Comparison of ENCODE assay signal across 22 mouse cellular contexts in the genomic region with DNA sequence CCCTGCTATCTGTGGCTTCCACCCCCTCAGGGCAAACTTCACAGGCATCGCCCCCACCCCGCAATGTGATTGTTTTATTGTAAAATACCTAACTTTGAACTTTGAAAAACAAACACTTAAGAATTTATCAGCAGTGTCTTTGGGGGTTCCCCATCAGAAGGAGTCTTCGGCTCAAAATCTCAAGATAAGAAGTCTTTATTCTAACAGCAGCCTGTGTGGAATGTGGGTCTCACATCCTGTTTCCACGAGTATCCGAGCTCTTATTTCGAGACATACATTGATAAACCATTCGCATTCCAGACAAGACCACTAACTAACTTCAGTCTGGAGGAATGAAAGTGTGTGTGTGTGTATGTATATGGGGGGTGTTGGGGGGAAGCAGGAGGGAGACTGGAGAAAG.
A peak's percentile ranks its signal among the peaks of the same experiment; 100 is the strongest.
DNase-seq lines count a peak whose midpoint lies in the region; ATAC-seq and TF ChIP-seq lines count a peak whose summit lies in the region.
"Had no signal": no experiment of that assay in that cellular context is flagged by ENCODE, and none has a peak within 500 bp of the region (broad histone marks: within the 10 kb centered on the region; RNA-seq: fewer than 3 reads in every experiment).

No protein-coding gene starts in this region.

- H3K4me2 ChIP-seq in kidney, embryonic 16.5 days (replicated peaks; ENCODE audit: low read depth, low read length), result no peak overlapping the region
- no peak overlapping the region for H3K4me2 ChIP-seq in stomach, embryonic 14.5 days (replicated peaks; ENCODE audit: low read depth, low read length)
- H3K4me2 ChIP-seq in stomach, postnatal 0 days (replicated peaks; ENCODE audit: low read depth), result no peak overlapping the region
- no peak overlapping the region for H3K4me2 ChIP-seq in stomach, embryonic 15.5 days
- no peak overlapping the region for H3K4me2 ChIP-seq in forebrain, embryonic 12.5 days
- H3K4me2 ChIP-seq: forebrain, embryonic 15.5 days; neural tube, embryonic 15.5 days had no signal

- H3K27me3 ChIP-seq in heart, embryonic 10.5 days (ENCODE audit: insufficient read depth, poor library complexity, severe bottlenecking), result no peaks in the 10 kb centered on the region
- H3K27me3 ChIP-seq in heart, adult 2 months (ENCODE audit: control insufficient read depth, insufficient read depth, low read length), result no peaks in the 10 kb centered on the region
- no peaks in the 10 kb centered on the region for H3K27me3 ChIP-seq in kidney, embryonic 16.5 days (ENCODE audit: insufficient read depth, low read length)
- H3K27me3 ChIP-seq in stomach, embryonic 14.5 days (ENCODE audit: control insufficient read depth, insufficient read depth, low read length), result no peaks in the 10 kb centered on the region
- no peaks in the 10 kb centered on the region for H3K27me3 ChIP-seq in stomach, postnatal 0 days (ENCODE audit: control insufficient read depth, insufficient read depth, low read length)
- H3K27me3 ChIP-seq in stomach, embryonic 15.5 days (replicated peaks), result no peaks in the 10 kb centered on the region
- H3K27me3 ChIP-seq in forebrain, embryonic 12.5 days, result no peaks in the 10 kb centered on the region
- H3K27me3 ChIP-seq: forebrain, embryonic 15.5 days; neural tube, embryonic 15.5 days had no signal

- TF ChIP-seq EP300 in heart, adult 2 months (IDR thresholded peaks at IDR 0.05; ENCODE audit: insufficient read depth, low read depth, low read length), result no peak
- TF ChIP-seq EP300 in stomach, postnatal 0 days (optimal IDR thresholded peaks at IDR 0.05), result no peak

- WGBS in heart, embryonic 10.5 days, result 7% methylated on average over 7 of the region's 7 CpGs
- 30% methylated on average over 7 of the region's 7 CpGs for WGBS in heart, adult 2 months
- WGBS in kidney, embryonic 16.5 days, result 32% methylated on average over 7 of the region's 7 CpGs
- WGBS in stomach, embryonic 14.5 days, result 13% methylated on average over 7 of the region's 7 CpGs
- 27% methylated on average over 7 of the region's 7 CpGs for WGBS in stomach, postnatal 0 days
- WGBS in stomach, embryonic 15.5 days, result 15% methylated on average over 7 of the region's 7 CpGs
- WGBS in forebrain, embryonic 12.5 days, result 86% methylated on average over 7 of the region's 7 CpGs

- no peak overlapping the region for H3K4me3 ChIP-seq in heart, embryonic 10.5 days
- H3K4me3 ChIP-seq in heart, adult 2 months, result no peak overlapping the region
- no peak overlapping the region for H3K4me3 ChIP-seq in kidney, embryonic 16.5 days (ENCODE audit: low read length)
- no peak overlapping the region for H3K4me3 ChIP-seq in stomach, embryonic 14.5 days (ENCODE audit: low read depth, low read length)
- no peak overlapping the region for H3K4me3 ChIP-seq in stomach, postnatal 0 days (ENCODE audit: low read depth, low read length)
- H3K4me3 ChIP-seq in stomach, embryonic 15.5 days (replicated peaks), result no peak overlapping the region
- H3K4me3 ChIP-seq in forebrain, embryonic 12.5 days (replicated peaks), result no peak overlapping the region
- H3K4me3 ChIP-seq: erythroblast, embryonic 14.5 days; forebrain, embryonic 15.5 days; myocyte; neural tube, embryonic 15.5 days had no signal

- no peaks in the 10 kb centered on the region for H3K9me3 ChIP-seq in heart, embryonic 10.5 days
- H3K9me3 ChIP-seq in kidney, embryonic 16.5 days (ENCODE audit: low read length), result no peaks in the 10 kb centered on the region
- no peaks in the 10 kb centered on the region for H3K9me3 ChIP-seq in stomach, embryonic 14.5 days (ENCODE audit: control insufficient read depth, low read depth, low read length)
- no peaks in the 10 kb centered on the region for H3K9me3 ChIP-seq in stomach, postnatal 0 days (ENCODE audit: control insufficient read depth, low read length)
- H3K9me3 ChIP-seq in stomach, embryonic 15.5 days, result no peaks in the 10 kb centered on the region
- H3K9me3 ChIP-seq in forebrain, embryonic 12.5 days, result no peaks in the 10 kb centered on the region
- H3K9me3 ChIP-seq: forebrain, embryonic 15.5 days; G1E; neural tube, embryonic 15.5 days had no signal

- peak overlapping the region; percentile 79 for H3K27ac ChIP-seq in heart, embryonic 10.5 days
- H3K27ac ChIP-seq in heart, adult 2 months, result no peak overlapping the region
- peak overlapping the region; percentile 50; the same call in 1 of the 2 replicates for H3K27ac ChIP-seq in kidney, embryonic 16.5 days (ENCODE audit: low read length)
- H3K27ac ChIP-seq in stomach, embryonic 14.5 days (ENCODE audit: low read length), result peak overlapping the region; percentile 12; the same call in 1 of the 2 replicates
- no peak overlapping the region for H3K27ac ChIP-seq in stomach, postnatal 0 days (replicated peaks)
- H3K27ac ChIP-seq in stomach, embryonic 15.5 days, result peak overlapping the region; percentile 31; the same call in 1 of the 2 replicates
- H3K27ac ChIP-seq in forebrain, embryonic 12.5 days, result no peak overlapping the region
- H3K27ac ChIP-seq: forebrain, embryonic 15.5 days; liver, embryonic 14.5 days; macrophage; neural tube, embryonic 15.5 days had no signal

- H3K36me3 ChIP-seq in heart, embryonic 10.5 days, result no peaks in the 10 kb centered on the region
- no peaks in the 10 kb centered on the region for H3K36me3 ChIP-seq in heart, adult 2 months (ENCODE audit: control insufficient read depth, insufficient read depth, low read length)
- H3K36me3 ChIP-seq in kidney, embryonic 16.5 days (ENCODE audit: insufficient read depth, low read length), result no peaks in the 10 kb centered on the region
- no peaks in the 10 kb centered on the region for H3K36me3 ChIP-seq in stomach, embryonic 14.5 days (ENCODE audit: control insufficient read depth, insufficient read depth, low read length)
- no peaks in the 10 kb centered on the region for H3K36me3 ChIP-seq in stomach, postnatal 0 days (ENCODE audit: control insufficient read depth, insufficient read depth, low read length)
- H3K36me3 ChIP-seq in stomach, embryonic 15.5 days, result no peaks in the 10 kb centered on the region
- no peaks in the 10 kb centered on the region for H3K36me3 ChIP-seq in forebrain, embryonic 12.5 days (replicated peaks)
- H3K36me3 ChIP-seq: forebrain, embryonic 15.5 days; G1E; neural tube, embryonic 15.5 days had no signal

- H3K9ac ChIP-seq in heart, adult 2 months (ENCODE audit: low read depth, low read length), result no peak overlapping the region
- H3K9ac ChIP-seq in kidney, embryonic 16.5 days (replicated peaks; ENCODE audit: low read length), result no peak overlapping the region
- H3K9ac ChIP-seq in stomach, embryonic 14.5 days (replicated peaks; ENCODE audit: low read depth, low read length), result no peak overlapping the region
- no peak overlapping the region for H3K9ac ChIP-seq in stomach, postnatal 0 days (ENCODE audit: low read length)
- H3K9ac ChIP-seq in stomach, embryonic 15.5 days, result no peak overlapping the region
- H3K9ac ChIP-seq in forebrain, embryonic 12.5 days, result no peak overlapping the region
- H3K9ac ChIP-seq: forebrain, embryonic 15.5 days; liver, embryonic 14.5 days; neural tube, embryonic 15.5 days had no signal

- intact Hi-C loops in heart, adult 2 months (cut with DNase I), result no loop called here

- H3K4me1 ChIP-seq in heart, embryonic 10.5 days, result peaks cover 50% of the 10 kb centered on the region
- no peaks in the 10 kb centered on the region for H3K4me1 ChIP-seq in heart, adult 2 months (ENCODE audit: control insufficient read depth, insufficient read depth, low read length)
- peaks cover 35% of the 10 kb centered on the region for H3K4me1 ChIP-seq in kidney, embryonic 16.5 days (ENCODE audit: insufficient read depth, low read length)
- peaks cover 29% of the 10 kb centered on the region for H3K4me1 ChIP-seq in stomach, embryonic 14.5 days (ENCODE audit: control insufficient read depth, insufficient read depth, low read length)
- no peaks in the 10 kb centered on the region for H3K4me1 ChIP-seq in stomach, postnatal 0 days (replicated peaks; ENCODE audit: control insufficient read depth, insufficient read depth)
- H3K4me1 ChIP-seq in stomach, embryonic 15.5 days, result 0 out of 2 replicates have a peak, but pooled peaks cover 11% of the 10 kb centered on the region
- peaks cover 25% of the 10 kb centered on the region for H3K4me1 ChIP-seq in forebrain, embryonic 12.5 days

- no peak for DNase-seq in heart, embryonic 10.5 days (ENCODE audit: low spot score)
- no peak for DNase-seq in heart, adult 2 months
- no peak for DNase-seq in kidney, adult 11 months
- no peak for DNase-seq in stomach, postnatal 0 days (ENCODE audit: low spot score)
- DNase-seq: cerebellum, adult 9-10 months; heart, adult 11 months; kidney, postnatal 25 days; layer of hippocampus, adult 9-11 months; midbrain, embryonic 14.5 days; thymus, postnatal 4 days had no signal

- TF ChIP-seq CTCF in heart, adult 2 months (IDR thresholded peaks at IDR 0.05), result no peak
- TF ChIP-seq CTCF in stomach, postnatal 0 days (IDR thresholded peaks at IDR 0.05; ENCODE audit: low read depth), result no peak

- TF ChIP-seq POLR2A in heart, adult 2 months (IDR thresholded peaks at IDR 0.05; ENCODE audit: insufficient read depth, low read depth, low read length), result no peak

- no peak for ATAC-seq in kidney, embryonic 16.5 days (ENCODE audit: low FRiP score, low TSS enrichment)
- no peak for ATAC-seq in stomach, embryonic 14.5 days (ENCODE audit: insufficient number of reproducible peaks, insufficient read depth, low FRiP score, low read depth)
- ATAC-seq in stomach, postnatal 0 days (ENCODE audit: low FRiP score, low TSS enrichment), result no peak
- ATAC-seq in stomach, embryonic 15.5 days (ENCODE audit: insufficient read depth, low FRiP score, low read depth), result no peak
- ATAC-seq in forebrain, embryonic 12.5 days (ENCODE audit: low FRiP score), result no peak
- ATAC-seq: CD4-positive, CD25-positive, alpha-beta regulatory T cell, adult 4 months; forebrain, embryonic 15.5 days had no signal

- no peaks in the 10 kb centered on the region for H3K79me2 ChIP-seq in heart, adult 2 months (replicated peaks; ENCODE audit: control insufficient read depth, insufficient read depth, low read length)

Comparison
In these comparisons a context has a peak if more than half of its experiments do, and no peak if none do; other contexts are left out.
1. H3K27ac ChIP-seq: peak in heart, embryonic 10.5 days (single experiment), kidney, embryonic 16.5 days (single experiment), stomach, embryonic 14.5 days (single experiment) and stomach, embryonic 15.5 days (single experiment); none in heart, adult 2 months (single experiment), stomach, postnatal 0 days (single experiment) and forebrain, embryonic 12.5 days (single experiment).